Mouse (Mus musculus) heart, adult 2 months (tissue): ENCODE data around the gene Aass. TPM values are rescaled to one million over a fixed set of nuclear protein-coding genes. Genes with fewer than 3 reads are reported as not detected.

Experiments
- DNase-seq, 2 experiments: peaks; one replicate each; pipeline ENCODE4 v3.0.0; 2021
- H3K27ac ChIP-seq: fragments of 200-600 bp; 2 replicates; pipeline ENCODE4 v1.8.1; 2022
- H3K27me3 ChIP-seq: fragments of 200-500 bp; 2 replicates; pipeline ENCODE4 v1.6.1; 2012; ENCODE audit warnings: mild to moderate bottlenecking, low read length, inconsistent platforms, mixed read lengths; ENCODE audit not compliant: control insufficient read depth, insufficient read depth
- H3K36me3 ChIP-seq: fragments of 200-500 bp; 2 replicates; pipeline ENCODE4 v1.6.1; 2012; ENCODE audit warnings: low read length, inconsistent platforms; ENCODE audit not compliant: control insufficient read depth, insufficient read depth
- H3K4me1 ChIP-seq: fragments of 200-500 bp; 2 replicates; pipeline ENCODE4 v1.6.1; 2011; ENCODE audit warnings: low read length; ENCODE audit not compliant: control insufficient read depth, insufficient read depth
- H3K4me3 ChIP-seq: fragments of 200-600 bp; 2 replicates; pipeline ENCODE4 v1.8.1; 2022
- H3K79me2 ChIP-seq: fragments of 200-500 bp; replicated peaks from 2 replicates; pipeline ENCODE4 v1.6.1; 2012; ENCODE audit warnings: mild to moderate bottlenecking, inconsistent platforms, low read length, moderate library complexity, mixed read lengths; ENCODE audit not compliant: control insufficient read depth, insufficient read depth
- H3K9ac ChIP-seq: fragments of 200-500 bp; 2 replicates; pipeline ENCODE4 v1.6.1; 2012; ENCODE audit warnings: low read depth, mild to moderate bottlenecking, control low read depth, inconsistent platforms, low read length, mixed read lengths
- CTCF ChIP-seq: fragments of 200-600 bp; IDR thresholded peaks from 2 replicates; pipeline ENCODE4 v1.8.1; 2022; ENCODE audit warnings: antibody characterized with exemption, mild to moderate bottlenecking, moderate library complexity
- EP300 ChIP-seq: fragments of 200-500 bp; IDR thresholded peaks from 2 replicates; pipeline ENCODE4 v1.6.1; 2011; ENCODE audit warnings: low read depth, low read length, control low read depth; ENCODE audit not compliant: insufficient read depth
- POLR2A ChIP-seq: fragments of 200-500 bp; IDR thresholded peaks from 2 replicates; pipeline ENCODE4 v1.6.1; 2011; ENCODE audit warnings: mild to moderate bottlenecking, low read depth, low read length, control low read depth; ENCODE audit not compliant: insufficient read depth
- WGBS: fragments of 180-500 bp; shearing (Covaris S2); methylation state at CpG from one replicate; pipeline ENCODE4 v1.1.7; 2018; 5-methylcytosine and 5-hydroxymethylcytosine counted together
- intact Hi-C: fragments of 180-260 bp; cut with DNase I; formaldehyde crosslinking; loops from one replicate; pipeline ENCODE4 v1.15.1; 2025
- polyA plus RNA-seq: library from polyadenylated mRNA; depleted of rRNA; stranded (reverse); fragments of >200 nt; gene quantifications from 2 replicates; pipeline ENCODE4 v1.2.3, GENCODE M21; 2012
- total RNA-seq, 2 experiments: library from RNA; stranded (reverse); gene quantifications; 2 replicates each; pipeline ENCODE4 v1.2.3; 2021

Aass gene
- total and polyA plus RNA-seq, 3 experiments: 0.27 to 0.36 (median 0.34) TPM

DNA sequence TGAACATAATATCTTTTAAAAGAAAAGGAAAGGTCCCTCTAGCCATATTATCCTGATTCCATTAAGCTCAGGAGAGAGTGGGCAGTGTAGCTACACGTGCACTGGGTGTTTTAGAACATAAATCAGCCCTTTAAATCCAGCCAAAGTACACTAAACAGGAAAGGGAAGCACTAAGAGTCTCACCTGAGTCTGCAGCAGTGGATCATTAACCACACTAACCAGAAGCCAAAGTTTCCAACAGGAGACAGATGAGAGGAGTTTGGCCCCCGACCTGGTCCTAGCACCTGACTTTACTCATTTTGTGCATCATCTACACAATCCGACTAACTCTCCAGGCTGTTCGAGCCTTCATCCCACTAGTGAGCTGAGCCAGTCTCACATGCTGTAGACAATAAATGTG lies 1.8 kb downstream of the Aass start:
- Histone ChIP-seq H3K4me3 (no peak overlapping the region), H3K36me3 (no peaks in the 10 kb centered on the region), H3K4me1 (no peaks in the 10 kb centered on the region), H3K9ac (no peak overlapping the region), H3K27ac (no peak overlapping the region), H3K79me2 (no peaks in the 10 kb centered on the region), H3K27me3 (no peaks in the 10 kb centered on the region; the same call in 1 of the 2 replicates)
- no peak for TF ChIP-seq CTCF
- no peak for TF ChIP-seq POLR2A
- no peak for TF ChIP-seq EP300
- 75% methylated on average over 4 of the region's 4 CpGs for WGBS
- intact Hi-C loops: no loop called here
- DNase-seq: no peak

DNA sequence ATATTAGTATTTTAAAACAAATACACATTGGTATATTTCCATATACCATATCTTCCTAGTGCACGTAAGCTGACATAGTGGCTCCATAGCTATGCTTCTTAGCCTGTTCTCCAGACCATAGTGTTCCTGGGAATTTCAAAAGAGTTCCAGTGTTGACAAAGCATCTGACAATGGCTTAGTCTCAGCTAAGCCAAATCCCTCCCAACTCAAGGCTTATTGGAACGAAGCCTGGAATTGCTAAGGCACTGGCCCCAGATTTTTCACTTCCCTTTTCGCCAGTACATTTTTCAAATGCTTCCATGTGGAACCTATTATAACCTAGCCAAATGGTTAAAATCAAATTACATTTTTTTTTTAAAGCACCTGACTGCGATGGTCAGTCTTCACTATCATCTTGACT lies 3.6 kb downstream of the Aass start:
- H3K9ac ChIP-seq: no peak overlapping the region
- no peaks in the 10 kb centered on the region for H3K36me3 ChIP-seq
- intact Hi-C loops: no loop called here
- no peaks in the 10 kb centered on the region for H3K4me1 ChIP-seq
- DNase-seq: peak in 1 of 2 experiments; percentile 16
- H3K79me2 ChIP-seq: no peaks in the 10 kb centered on the region
- no peak overlapping the region for H3K27ac ChIP-seq
- 51% methylated on average over 4 of the region's 4 CpGs for WGBS
- H3K27me3 ChIP-seq: no peaks in the 10 kb centered on the region; the same call in 1 of the 2 replicates
- no peak for TF ChIP-seq POLR2A
- TF ChIP-seq CTCF: no peak
- TF ChIP-seq EP300: no peak
- H3K4me3 ChIP-seq: no peak overlapping the region

DNA sequence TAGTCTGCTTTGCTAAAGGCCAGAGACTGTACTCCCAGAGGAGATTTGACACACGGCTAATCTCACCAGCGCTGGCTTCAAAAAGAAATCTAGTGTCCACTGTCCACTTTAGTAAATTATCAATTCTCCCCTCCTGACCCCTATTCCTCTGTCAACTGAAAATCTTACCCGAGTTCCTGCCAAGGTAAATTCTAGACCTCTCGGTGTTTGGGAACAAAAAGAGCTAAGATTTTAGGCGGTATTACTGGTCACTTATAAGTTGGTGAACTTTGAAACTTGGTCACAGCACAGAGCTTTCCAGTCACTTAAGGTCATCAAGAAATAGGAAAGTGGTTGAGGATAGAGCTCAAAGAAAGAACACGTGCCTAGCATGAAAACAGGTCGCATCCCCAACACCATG lies 6.1 kb downstream of the Aass start:
- Histone ChIP-seq H3K4me3 (no peak overlapping the region), H3K9ac (no peak overlapping the region), H3K79me2 (no peaks in the 10 kb centered on the region), H3K36me3 (no peaks in the 10 kb centered on the region), H3K27ac (no peak overlapping the region), H3K4me1 (no peaks in the 10 kb centered on the region), H3K27me3 (no peaks in the 10 kb centered on the region)
- DNase-seq: no peak
- no peak for TF ChIP-seq POLR2A
- TF ChIP-seq EP300: no peak
- no peak for TF ChIP-seq CTCF
- intact Hi-C loops: no loop called here
- WGBS: 58% methylated on average over 7 of the region's 7 CpGs

DNA sequence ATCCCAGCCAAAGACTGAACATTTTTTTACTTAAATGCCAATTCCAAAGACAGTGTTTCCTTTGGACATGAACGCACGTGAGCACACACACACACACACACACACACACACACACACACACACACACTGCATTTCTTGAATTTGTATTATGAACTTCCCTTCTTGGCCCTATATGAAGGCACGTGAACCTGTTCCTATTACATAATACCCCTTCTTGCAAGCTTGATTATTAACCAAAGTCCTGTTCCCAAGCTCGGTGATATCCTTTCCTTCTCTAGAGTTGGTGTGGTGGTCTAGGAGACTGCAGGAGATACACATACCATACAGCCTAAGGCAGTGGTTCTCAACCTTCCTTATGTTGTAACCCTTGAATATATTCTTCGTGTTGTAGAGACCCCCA lies 7.0 kb downstream of the Aass start:
- DNase-seq: no peak
- H3K36me3 ChIP-seq: no peaks in the 10 kb centered on the region
- no peak overlapping the region for H3K27ac ChIP-seq
- H3K27me3 ChIP-seq: no peaks in the 10 kb centered on the region
- no peaks in the 10 kb centered on the region for H3K79me2 ChIP-seq
- 78% methylated on average over 5 of the region's 5 CpGs for WGBS
- intact Hi-C loops: no loop called here
- TF ChIP-seq EP300 (no peak), CTCF (no peak), POLR2A (no peak)
- no peaks in the 10 kb centered on the region for H3K4me1 ChIP-seq
- H3K4me3 ChIP-seq: no peak overlapping the region
- H3K9ac ChIP-seq: no peak overlapping the region

DNA sequence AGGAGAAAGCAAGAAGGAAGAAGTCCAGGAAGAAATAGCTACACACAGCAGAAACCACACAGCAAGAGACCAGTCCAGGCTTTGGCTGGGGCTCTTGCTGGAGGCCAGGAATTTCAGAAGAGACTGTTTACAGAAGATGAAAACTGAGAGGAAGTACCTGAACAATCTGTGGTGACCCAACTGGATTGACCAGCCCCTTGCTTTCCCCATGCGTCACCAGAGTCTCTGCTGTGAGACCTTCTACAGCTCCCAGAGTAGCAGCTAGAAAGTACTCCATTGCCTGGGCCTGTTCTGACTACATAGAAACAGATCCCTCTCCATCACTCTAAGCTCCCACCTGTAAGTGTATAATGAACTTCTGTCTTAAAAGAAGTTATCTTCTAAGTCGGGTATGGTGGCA lies 8.0 kb downstream of the Aass start:
- no peak for DNase-seq
- Histone ChIP-seq H3K27ac (no peak overlapping the region), H3K27me3 (no peaks in the 10 kb centered on the region), H3K9ac (no peak overlapping the region), H3K36me3 (no peaks in the 10 kb centered on the region), H3K4me3 (no peak overlapping the region), H3K4me1 (no peaks in the 10 kb centered on the region), H3K79me2 (no peaks in the 10 kb centered on the region)
- intact Hi-C loops: no loop called here
- WGBS: 64% methylated on average over 2 of the region's 2 CpGs
- TF ChIP-seq EP300: no peak
- no peak for TF ChIP-seq CTCF
- TF ChIP-seq POLR2A: no peak

DNA sequence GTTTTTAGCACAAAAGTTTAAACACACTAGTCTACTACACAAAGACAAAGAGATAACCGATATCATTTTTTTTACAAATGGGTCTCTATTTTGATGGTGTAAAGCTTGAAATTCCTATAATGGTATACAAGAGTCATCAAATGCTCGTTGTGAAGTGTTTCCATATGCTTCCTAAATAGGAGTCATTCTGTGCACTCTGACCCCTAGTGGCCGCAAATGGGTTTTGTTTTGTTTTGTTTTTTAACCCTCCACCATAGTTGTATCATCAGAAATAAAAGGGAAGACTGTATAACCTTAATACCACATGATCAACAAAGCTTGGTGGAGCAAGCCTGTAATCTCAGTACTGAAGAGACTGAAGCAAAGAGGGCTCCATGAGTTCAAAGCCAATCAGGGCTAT lies 9.9 kb downstream of the Aass start:
- H3K9ac ChIP-seq: no peak overlapping the region
- H3K4me1 ChIP-seq: no peaks in the 10 kb centered on the region
- intact Hi-C loops: no loop called here
- H3K36me3 ChIP-seq: no peaks in the 10 kb centered on the region
- WGBS: 32% methylated on average over 3 of the region's 3 CpGs
- DNase-seq: no peak
- H3K27me3 ChIP-seq: no peaks in the 10 kb centered on the region
- no peak overlapping the region for H3K4me3 ChIP-seq
- no peaks in the 10 kb centered on the region for H3K79me2 ChIP-seq
- H3K27ac ChIP-seq: no peak overlapping the region
- no peak for TF ChIP-seq EP300
- TF ChIP-seq CTCF: peak; percentile 52
- TF ChIP-seq POLR2A: no peak
